Mouse (Mus musculus): Measurements from ENCODE around the gene Arf6.

Gene Arf6

DNA sequence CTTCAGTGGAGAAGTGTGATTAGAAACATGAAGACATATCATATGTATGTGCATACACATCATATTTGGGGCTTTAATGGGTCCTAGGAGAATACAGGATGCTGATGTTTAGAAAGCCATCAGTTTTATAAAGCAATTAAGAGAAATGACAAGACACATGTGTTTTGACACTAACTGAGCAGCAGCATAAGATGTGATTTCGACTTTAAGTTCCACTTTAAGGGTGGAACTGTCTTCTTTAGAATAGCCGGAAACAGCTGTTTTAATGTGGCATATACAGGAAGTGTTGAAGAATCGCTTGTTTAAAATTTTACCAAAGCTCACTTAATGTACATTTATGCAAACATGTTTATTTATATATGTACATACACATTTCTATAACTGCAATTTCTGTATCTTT lies 41.4 kb downstream of the Arf6 start:
- DNase-seq (ENCODE audit: low spot score): no peak

GRCm38 (mm10) chr12:69414826-69415572 lies 43.0 kb downstream of the Arf6 start:
- DNase-seq (ENCODE audit: low spot score): no peak

DNA sequence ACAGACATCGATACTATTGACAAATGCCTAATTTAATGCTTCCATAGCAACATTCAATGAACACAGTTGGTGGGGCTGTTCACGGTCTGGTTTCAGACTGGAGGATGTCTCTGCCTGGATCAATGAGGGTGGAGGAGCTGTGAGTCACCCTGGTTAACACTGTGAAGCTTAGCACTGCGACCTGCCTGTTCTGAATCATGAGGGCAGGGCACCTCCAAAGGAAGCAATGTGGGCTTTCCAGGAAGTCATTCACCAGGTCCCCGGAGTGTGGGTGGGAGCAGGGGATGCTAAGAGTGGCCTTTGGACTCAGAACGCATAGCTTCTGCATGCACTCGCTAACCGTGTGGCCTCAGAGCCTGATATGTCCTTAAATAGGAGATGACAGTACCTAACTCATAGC lies 44.8 kb downstream of the Arf6 start:
- DNase-seq (ENCODE audit: low spot score): no peak

DNA sequence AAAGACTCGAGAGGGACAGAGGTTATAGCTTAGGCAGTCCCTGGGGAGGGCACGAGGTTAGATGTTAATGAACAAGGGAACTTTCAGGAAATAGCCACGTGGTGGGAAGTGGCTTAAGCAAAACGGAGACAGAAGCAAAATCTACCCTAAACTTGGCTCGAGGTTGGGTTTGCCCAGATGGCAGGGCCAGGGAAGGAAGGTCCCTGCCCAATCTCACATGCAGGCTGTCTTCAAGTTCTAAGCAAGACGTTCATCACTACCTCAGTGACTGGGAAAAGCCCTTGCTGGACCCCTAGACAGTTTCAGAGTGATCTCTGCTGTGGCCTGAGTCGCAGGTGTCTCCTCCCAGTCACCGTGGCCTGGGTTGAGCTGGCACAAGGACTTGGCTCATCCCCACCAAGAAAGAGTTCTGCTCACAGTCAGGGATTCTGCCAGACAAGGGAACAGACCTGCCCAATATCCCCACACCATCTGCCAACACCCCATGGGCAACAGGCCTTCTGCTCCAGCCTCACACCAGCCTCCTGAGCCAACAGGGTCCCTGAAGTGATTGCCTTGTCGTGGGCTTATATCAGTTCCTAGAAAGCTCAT lies 45.8 kb downstream of the Arf6 start:
- no peak for DNase-seq (ENCODE audit: low spot score)

DNA sequence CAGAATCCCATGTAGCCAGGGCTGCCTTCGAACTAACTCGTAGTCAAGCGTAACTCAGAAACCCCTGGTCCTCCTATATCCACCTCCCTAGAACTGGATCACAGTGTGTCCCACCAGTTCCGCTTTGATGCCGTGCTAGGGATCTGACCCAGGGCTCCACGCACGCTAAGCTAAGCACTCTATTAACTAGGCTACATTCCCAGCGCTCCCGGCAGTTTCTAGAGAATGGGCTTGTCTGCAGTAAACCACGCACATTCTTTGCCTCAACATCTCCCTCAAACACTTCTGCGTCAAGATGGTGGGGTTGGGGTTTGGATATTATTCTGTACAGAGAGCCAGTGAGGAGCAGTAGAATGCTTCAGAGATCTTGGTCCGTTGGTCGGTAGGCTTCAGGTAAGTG lies 46.7 kb downstream of the Arf6 start:
- no peak for DNase-seq (ENCODE audit: low spot score)

DNA sequence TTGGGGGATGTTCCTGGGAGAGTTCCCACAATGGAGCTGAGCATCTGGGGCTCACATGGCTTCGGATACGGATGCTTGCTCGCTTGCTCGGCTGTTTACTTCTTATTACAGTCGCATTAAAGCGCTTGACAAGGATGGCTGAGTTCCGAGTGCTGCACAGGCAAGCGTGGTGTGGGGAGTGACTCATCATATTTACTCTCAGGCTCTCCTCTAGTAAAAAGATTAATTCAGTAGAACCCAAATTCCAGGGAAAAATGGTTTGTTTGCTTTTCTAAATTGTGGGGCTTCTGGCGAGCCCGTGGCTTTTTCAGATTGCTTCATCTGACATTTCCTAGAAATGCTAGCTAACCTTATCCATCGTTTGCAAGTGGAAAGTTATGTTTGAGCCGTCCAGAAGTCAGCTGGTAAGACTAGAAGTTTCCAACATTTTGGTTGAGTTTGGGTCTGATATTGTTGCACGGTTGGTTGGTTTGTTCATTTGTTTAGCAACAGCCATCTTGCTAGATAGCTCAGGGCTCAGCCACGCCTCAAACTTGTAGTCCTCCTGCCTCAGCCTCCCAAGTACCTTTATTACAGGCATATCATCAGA lies 47.2 kb downstream of the Arf6 start:
- DNase-seq (ENCODE audit: low spot score): no peak

- DNase-seq (ENCODE audit: low spot score): no peak
Observed at GRCm38 (mm10) chr12:69419606-69420005, 47.7 kb downstream of the Arf6 start.

- DNase-seq (ENCODE audit: low spot score): no peak
Observed at GRCm38 (mm10) chr12:69420716-69421115, 48.8 kb downstream of the Arf6 start.

GRCm38 (mm10) chr12:69422827-69423537 lies 51.0 kb downstream of the Arf6 start:
- DNase-seq (ENCODE audit: low spot score): no peak
